Mouse (Mus musculus): ENCODE results near the gene Cacng5. TPM values are rescaled to one million over a fixed set of nuclear protein-coding genes. Genes with fewer than 3 reads are reported as not detected.

The Cacng5 gene
- polyA plus RNA-seq, 1 experiment from 2014 or later: 11.5 TPM

Other genes starting within 250 kb of the Cacng5 start
- 0.38 and 0.43 TPM in 2 replicates for gene Cacng1, start 198.5 kb downstream of the Cacng5 start, polyA plus RNA-seq (2015; fragmentation: Nextera tagmentation; extraction: Ambion mirVana)
- gene Cacng4, start 120.5 kb downstream of the Cacng5 start, polyA plus RNA-seq (2015; fragmentation: Nextera tagmentation; extraction: Ambion mirVana): 67.7 and 81.1 TPM in 2 replicates

Data from hindbrain, embryonic 15.5 days (tissue).